Mouse (Mus musculus): ENCODE data around the gene Wfdc21.

The Wfdc21 gene

DNA sequence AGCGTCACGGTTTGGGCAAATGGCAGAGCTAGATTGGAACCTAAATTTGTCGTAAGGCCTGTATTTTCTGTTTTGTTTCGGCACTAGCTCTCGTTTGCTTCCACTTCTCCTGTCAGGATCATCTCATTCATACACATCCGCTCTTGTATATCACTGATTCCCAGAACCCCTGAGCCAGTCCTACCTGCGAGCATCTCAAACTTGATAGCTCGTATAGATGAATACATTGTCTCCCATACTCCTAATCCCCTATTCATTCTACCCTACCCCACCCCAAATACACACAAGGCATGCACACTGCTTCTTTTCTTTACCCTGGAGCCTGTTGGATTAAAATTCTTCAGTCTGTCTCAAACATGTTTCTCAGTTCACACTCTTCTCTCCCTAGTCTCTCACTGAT is 7.5 kb downstream of the Wfdc21 start:
- no peak for DNase-seq

DNA sequence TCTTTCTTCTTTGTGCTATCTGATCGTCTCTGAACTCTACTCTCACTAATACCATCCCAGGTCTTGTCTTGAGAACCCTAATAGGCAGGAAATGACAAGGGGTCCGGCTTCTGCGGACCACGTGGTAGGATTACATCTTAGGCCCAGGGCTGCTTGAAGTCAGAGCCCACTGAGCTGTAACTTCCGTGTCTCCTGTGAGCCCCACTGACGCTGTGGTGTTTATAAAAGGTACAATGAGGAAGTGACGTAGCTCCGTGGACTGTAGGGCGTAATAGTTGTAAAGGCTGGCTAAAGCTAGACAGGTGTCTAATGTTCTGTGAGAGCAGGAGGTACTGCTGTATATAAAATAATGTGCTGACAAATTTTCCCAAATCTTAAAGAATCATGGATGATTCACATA is 20.6 kb downstream of the Wfdc21 start:
- DNase-seq = no peak

DNA sequence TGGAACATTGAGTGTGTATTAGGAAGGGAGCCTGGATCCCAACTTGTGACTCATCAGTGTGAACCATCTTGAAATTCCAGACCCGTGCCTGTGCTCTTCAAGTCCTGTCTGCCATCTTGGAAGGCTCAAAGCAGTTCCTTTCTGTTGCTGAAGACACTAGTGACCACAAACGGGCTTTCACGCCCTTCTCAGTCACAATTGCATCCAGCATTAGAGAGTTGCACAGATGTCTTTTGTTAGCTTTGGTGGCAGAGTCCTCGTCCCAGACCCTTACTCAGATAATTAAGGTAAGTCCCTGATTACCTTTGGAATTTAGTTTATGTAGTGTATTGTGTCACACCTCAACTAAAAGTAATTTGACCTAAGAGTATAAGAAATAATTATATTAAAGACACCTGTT is 22.2 kb downstream of the Wfdc21 start:
- no peak for DNase-seq

DNA sequence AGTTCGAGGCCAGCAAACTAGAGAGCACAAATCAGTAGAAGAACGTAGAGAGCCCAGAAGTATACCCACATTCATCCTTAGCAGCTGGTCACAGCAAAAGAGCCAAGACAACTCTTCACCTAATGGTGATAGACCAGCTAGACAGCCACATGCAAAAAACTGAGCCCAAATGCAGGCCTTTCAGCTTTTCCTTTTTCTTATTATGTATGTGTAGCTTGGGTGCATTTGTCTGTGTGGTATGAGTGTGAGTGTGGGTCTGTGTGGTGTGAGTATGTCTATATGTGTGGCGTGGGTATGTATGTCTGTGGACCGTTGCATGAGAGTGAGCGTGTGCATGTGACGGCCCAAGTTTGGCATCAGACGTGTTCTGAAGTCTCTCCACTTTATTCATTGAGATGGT is 24.3 kb downstream of the Wfdc21 start:
- DNase-seq = no peak

GRCm38 (mm10) chr11:83772341-83772740 is 25.6 kb downstream of the Wfdc21 start:
- DNase-seq = no peak

DNA sequence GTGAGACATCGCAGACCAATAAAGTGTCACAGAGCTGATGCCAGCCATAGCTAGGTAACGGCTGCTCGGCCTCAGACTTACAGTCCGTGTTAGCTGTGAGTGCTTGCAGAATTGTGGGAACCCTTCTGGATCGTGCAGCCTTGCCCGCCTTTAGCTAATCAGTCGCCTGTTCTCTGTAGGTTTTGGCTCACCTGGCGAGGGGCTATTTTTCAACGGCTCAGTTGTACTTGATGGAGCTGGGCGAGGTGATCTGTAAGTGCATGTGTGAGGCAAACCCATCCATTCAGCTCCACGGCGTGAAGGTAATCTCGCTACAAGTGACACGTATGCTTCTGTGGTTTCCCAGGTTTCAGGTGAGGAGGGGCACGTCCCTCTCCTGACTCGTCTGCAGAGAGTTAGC is 27.0 kb downstream of the Wfdc21 start:
- no peak for DNase-seq

GRCm38 (mm10) chr11:83774324-83774723 is 27.6 kb downstream of the Wfdc21 start:
- no peak for DNase-seq

DNA sequence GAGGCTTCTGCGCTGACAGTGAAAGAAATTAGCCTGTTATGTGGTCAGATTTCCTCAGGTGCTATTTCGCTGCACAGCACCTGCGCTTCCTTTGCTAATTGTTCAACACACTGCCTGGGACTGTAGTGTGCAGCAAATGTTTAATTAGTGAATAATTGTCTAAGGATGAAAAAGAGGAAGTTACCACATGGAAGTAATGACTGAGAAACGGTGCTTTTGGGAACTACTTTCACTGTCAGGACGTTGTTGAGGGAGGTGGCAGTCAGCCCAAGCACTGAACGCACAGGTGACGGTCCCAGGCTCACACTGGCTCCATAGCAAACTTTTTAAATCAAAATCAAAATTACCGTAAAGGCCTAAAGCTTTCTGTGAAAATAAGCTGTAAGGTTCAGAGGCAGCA is 30.1 kb downstream of the Wfdc21 start:
- no peak for DNase-seq

DNA sequence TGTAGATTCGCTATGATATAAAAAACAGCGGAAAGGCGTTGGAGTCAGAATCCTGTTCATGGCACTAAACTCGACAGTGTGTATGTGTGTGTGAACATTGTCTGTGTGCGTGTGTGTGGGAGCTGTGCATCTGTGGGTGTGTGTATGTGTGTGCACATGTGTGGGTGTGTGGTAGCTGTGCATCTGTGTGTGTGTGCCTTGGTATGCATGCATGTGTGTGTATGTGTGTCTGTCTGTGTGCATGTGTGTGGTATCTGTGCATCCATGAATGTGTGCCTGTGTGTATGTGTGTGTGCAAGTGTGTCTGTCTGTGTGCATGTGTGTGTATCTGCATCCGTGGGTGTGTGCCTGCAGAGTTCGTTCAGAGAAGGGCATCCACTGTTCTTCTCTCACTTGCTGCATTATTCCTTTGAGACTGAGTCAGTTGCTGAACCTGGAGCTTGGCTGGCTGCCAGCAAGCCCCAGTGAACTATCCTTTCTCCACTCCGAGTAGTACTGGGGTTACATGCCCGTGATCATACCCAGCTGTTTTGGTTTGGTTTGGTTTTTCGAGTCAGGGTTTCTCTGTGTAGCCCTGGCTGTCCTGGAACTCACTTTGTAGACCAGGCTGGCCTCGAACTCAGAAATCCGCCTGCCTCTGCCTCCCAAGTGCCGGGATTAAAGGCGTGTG is 37.3 kb downstream of the Wfdc21 start:
- DNase-seq = no peak

DNA sequence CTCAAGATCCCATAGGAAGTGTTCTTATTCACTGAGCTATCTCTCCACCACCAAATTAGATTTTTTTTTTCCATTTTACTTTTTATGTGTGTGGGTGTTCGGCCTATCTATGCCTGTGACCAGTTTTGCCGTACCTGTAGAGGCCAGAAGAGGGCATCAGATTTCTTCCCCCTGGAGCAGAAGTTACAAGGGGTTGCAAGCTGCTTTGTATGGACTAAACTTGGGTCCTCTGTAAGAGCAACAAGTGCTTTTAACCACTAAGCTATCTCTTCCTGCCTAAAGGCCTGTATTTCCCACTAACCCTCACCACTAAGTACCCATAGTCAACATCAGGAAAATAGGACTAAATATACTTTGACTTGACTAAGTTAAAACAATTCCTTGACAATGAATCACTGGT is 37.9 kb downstream of the Wfdc21 start:
- DNase-seq = peak in 1 of 2 experiments; percentile 60

DNA sequence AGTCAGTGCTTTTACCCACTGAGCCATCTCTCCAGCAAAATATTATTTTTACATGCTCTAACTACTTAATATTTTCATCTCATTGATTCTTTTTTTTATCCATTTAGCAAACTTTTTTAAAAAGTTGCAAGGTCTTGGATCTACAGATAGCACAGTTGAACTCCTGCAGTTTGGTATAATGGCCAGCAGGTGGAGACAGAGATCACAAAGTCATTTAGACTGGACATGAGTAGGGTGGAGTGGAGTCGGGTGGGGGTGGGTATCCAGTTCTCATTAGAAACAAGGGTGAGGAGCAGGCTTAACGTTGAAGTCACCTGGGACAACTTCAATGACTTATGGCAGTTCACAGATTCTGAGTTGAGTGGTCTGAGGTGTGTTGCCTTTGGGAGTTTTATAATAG is 38.6 kb downstream of the Wfdc21 start:
- DNase-seq = peak; percentile 64 to 77

DNA sequence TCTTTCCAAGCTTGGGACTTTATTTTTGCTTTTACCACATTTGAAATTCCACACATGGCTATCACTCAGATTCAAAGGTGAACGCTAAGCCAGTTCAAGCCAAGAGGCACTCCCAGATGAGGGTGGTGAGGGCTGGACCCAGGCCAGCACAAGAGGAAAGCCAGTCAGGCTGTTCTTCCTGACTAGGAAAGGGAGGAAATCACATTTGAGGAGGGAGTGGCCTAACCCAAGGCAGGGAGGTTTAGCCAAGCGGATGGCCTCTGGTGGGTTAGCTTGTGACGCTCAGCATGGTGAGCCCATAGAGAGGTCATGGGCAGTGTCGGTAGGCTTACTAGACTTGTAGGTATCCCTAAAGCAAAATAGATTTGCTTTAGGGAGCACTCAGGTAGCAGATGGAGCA is 40.1 kb downstream of the Wfdc21 start:
- DNase-seq = peak; percentile 80 to 84

DNA sequence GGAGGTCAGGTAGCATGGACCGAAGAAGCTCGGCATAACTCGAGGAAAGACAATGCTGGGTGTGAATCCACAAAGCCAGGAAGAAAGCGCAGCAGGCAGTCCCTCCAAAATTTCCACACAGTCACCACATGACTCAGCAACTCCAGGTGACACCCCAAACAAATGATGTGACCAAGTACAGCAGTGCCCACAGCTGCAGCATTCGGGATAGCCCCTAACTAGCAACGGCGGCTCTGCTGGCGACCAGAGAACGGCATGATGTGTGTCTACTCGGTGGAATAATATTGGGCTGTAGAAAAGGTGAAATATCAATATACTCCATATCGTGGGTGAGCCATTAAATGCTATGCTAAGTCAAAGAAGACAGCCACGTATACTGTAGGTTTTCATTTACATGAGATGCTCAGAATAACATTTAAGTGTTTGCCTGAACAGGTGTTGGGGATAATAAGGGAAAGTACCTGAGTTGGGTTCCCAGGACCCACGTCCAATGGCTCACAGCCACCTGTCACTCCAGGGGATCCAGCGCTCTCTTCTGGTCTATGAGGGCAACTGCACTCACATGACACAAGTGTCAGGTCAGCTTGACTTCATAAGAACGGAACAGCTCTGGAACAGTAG is 40.8 kb downstream of the Wfdc21 start:
- DNase-seq = no peak

DNA sequence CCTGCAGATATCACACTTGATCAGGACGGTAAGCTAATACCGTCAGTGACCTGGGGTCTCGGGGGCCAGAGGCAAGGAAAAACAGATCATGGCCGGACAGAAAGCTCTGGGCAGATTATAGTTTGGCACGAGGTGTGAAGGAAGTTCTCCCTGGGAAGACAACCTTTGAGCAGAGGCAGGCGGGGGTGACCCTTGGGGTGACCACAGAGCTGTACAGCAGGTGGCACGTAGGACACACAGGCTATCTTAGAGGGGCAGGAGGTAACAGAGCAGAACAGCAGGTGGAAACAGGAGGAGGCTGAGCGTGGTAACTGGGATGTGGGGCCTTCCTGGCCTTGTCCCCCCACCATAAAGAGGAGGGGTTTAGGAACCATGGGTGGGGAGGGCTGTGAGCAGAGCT is 41.6 kb downstream of the Wfdc21 start:
- peak in 1 of 2 experiments; percentile 64 for DNase-seq

DNA sequence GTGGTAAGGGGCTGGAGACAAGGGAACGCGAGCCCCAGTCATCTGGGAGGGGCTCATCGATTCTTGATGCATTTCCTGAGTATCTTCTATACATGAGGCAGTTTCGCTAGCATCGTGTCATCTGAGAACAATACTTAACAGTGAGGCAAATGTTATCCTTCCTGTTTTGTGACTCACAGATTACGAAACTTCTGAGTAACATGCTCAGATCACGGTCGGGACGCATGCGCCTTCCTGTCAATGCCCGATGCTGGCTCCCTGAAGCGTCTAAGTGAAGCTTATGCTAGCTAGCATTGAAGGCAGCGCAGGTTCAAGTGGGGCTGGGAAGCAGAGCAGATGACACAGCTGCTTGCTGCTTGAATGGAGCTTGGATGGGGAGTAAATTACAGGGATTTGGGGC is 42.5 kb downstream of the Wfdc21 start:
- DNase-seq = no peak

DNA sequence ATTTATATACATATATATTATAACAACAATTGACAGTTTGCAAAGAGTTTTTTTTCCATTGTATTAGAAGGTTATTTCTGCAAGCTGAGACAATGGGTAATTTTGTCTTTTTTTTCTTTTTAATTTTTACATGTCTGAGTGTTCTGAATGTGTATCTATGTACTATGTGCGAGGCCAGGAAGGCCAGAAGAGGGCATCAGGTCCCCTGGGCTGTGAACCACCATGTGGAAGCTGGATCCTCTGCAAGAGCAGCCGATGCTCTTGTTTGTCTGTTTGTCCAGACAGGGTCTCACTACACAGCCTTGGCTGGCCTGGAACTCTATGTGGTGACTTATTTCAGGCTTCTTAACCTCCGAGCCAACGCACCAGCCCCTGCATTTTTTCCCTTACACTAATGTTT is 44.4 kb downstream of the Wfdc21 start:
- no peak for DNase-seq

- peak; percentile 77 to 85 for DNase-seq
Observed at GRCm38 (mm10) chr11:83792316-83792914, 45.7 kb downstream of the Wfdc21 start.

DNA sequence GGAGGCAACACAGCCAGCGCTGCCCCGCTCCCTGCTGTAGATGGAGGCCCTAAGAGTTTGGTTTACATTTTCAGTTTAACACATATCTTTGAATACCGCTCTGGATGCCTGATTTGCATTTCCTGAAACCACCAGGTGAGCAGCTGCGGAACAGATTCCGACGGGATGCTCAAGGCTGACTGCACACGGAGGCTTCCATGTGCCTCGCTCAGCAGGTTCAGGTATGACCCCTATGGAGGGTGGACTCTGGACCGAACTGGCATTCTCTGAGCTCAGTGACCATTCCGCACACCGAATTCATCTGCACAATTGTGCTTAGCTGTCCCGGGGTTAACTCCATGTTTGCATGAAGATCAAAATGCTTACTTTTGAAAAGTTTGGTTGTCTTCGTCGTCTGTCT is 46.5 kb downstream of the Wfdc21 start:
- DNase-seq = peak; percentile 87 to 91

DNA sequence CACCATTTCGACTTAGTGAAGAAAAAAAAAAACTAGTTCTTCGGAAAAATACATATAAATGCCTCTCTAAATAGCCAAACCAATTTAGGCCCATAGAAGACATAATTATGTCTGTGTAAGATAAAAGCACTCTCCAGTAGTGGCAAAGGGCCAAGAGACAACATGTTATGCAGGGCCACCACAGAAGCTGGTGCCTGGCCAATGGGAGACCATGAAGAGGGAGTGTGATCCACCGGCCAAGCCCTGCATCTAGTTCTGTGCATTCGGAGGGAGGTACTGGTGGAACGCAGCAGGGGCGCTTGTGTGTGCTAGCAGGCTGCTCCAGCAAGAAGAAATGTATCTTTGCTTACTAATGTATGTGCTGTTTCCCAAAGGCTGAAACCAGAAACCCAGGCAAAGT is 49.4 kb downstream of the Wfdc21 start:
- DNase-seq = no peak

DNA sequence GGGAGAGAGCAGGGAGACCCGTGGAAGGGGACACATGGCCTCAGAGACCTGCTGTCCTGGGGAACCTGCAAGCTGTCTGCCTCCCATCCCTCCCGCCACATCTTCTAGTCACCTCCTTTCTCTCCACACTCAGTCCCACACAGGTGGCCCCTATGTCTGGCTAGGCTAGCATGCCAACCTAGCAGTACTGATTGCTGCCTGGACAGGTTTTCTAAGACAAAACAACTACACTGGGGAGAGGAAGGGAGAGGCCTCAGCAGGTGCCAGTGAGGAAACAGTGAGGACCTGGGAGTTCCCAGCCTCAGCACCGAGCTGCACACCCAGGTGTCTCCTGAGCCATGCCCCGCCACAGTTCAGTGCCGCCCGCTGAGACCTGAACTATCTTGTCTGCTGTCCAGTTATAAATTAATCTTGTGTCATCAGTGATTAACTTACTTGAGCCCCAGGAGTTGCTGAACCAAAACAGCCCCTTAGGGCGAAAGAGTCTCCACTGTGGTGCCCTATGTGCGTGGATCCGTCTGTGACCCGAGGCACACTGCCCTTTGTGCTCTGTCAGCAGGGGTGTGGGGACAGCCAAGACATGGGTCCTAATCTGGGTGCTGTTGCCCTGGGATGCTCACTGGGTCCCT is 50.4 kb downstream of the Wfdc21 start:
- DNase-seq = peak; percentile 85 to 93

DNA sequence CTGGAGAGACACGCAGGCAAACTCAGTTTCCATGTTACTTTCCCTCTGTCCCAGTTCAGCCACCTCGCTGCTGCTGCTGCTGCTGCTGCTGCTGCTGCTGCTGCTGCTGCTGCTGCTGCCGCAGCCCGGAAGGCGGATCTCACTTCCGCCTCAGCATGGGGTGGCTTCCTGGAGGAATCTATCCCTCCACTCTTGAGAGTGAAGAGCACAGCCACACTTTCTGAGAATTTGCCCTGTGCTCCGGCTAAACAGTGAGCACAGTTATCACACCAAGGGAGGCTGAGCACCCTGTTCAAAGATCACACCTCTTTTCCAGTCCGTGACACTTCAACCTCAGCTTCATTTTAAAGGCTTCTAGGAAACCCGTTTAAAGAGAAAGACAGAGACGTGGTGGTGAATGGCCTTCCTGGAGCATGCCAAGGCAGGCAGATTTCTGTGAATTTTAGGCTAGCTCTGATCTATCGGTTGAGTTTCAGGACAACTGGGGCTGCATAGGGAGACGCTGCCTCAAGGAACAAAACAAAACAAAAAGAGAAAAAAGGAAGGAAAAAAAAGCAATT is 53.2 kb downstream of the Wfdc21 start:
- no peak for DNase-seq

DNA sequence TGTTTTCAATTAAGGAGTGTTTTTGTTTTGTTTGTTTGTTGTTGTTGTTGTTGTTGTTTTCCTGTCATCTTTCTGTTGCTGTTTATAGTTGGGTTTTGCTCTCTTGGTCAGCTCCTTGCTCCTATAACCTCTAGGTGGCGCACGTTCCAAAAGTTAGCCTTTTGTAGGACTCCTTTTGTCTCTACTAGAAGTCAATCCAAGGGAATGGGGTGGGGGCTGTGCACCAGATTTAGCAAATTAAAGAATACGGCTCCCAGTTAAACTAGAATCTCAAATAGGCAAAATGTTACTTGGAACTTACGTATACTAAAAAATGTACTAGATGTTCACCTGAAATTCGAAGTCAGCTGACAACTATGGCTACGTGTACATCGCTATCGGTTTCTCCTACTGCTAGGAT is 55.4 kb downstream of the Wfdc21 start:
- DNase-seq = peak in 1 of 2 experiments; percentile 70

Measured in kidney, adult 8-10 months (tissue).